Mouse (Mus musculus) bone marrow macrophage, adult 2 months (primary cell): ENCODE results near the gene Homer1.

Source experiments
- CTCF ChIP-seq: IDR thresholded peaks from 2 replicates; pipeline ENCODE4 v1.5.1; 2012; ENCODE audit warnings: low read depth, mild to moderate bottlenecking, low read length, moderate library complexity
- POLR2A ChIP-seq: IDR thresholded peaks from 2 replicates; pipeline ENCODE4 v1.6.1; 2012; ENCODE audit warnings: mild to moderate bottlenecking, low read depth, low read length, borderline replicate concordance

- TF ChIP-seq CTCF (no peak), POLR2A (no peak)
These were observed 153.8 kb downstream of the Homer1 start for GRCm38 (mm10) chr13:93453275-93453674.
